In the genomic region with DNA sequence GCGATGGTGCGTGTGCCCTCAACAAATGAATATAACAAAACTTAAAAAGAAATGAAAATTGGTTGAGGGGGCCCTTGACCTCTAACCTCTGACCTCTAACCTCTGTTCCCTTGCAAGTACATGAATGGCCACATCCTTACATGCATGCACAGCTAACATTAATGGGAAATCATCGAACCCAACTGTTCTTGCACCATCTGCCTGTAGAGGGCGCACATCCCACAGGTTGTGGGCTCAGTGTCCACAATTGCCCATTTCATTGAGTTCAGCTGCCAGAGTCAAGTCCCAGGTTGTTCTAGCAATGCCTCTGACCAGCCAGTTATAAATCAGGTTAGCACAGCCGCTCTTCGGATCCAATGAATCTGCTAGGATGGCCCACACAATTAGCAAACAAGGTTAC, we compare ENCODE assay signal across 9 mouse cellular contexts. TPM values are rescaled to one million over a fixed set of nuclear protein-coding genes. Genes with fewer than 3 reads are reported as not detected.
DNase-seq lines count a peak whose midpoint lies in the region; ATAC-seq and TF ChIP-seq lines count a peak whose summit lies in the region.
"Had no signal": no experiment of that assay in that cellular context is flagged by ENCODE, and none has a peak within 500 bp of the region (broad histone marks: within the 10 kb centered on the region; RNA-seq: fewer than 3 reads in every experiment).

No protein-coding gene starts in this region.

- no peak overlapping the region for H3K4me3 ChIP-seq in ES-E14 (ENCODE audit: insufficient read depth in 1 of 2, low read depth in 1 of 2, low read length in 2 of 2, poor library complexity in 1 of 2, severe bottlenecking in 1 of 2)
- no peak overlapping the region for H3K4me3 ChIP-seq in cerebellum, adult 2 months (replicated peaks; ENCODE audit: insufficient read depth, low read depth, low read length)
- H3K4me3 ChIP-seq: lung, embryonic 15.5 days had no signal

- H3K9me3 ChIP-seq in ES-E14 (ENCODE audit: control insufficient read depth, insufficient read depth, low read depth, low read length): no peaks in the 10 kb centered on the region
- H3K9me3 ChIP-seq: lung, embryonic 15.5 days had no signal

- peak; percentile 97 for TF ChIP-seq CTCF in cerebellum, adult 2 months (IDR thresholded peaks at IDR 0.05; ENCODE audit: borderline replicate concordance, insufficient read depth, low read depth, low read length)

- peaks cover under 1 to 2% of the 10 kb centered on the region in 2 experiments; a peak in 1 of 4 replicates for H3K4me1 ChIP-seq in ES-E14 (ENCODE audit: control insufficient read depth in 2 of 2, insufficient read depth in 2 of 2, low read length in 2 of 2, poor library complexity in 1 of 2)
- H3K4me1 ChIP-seq in cerebellum, adult 2 months (ENCODE audit: control insufficient read depth, insufficient read depth, low read length): peaks cover 8% of the 10 kb centered on the region; the same call in 1 of the 2 replicates

- H3K36me3 ChIP-seq in ES-E14 (ENCODE audit: control insufficient read depth, insufficient read depth, low read length, poor library complexity, severe bottlenecking): no peaks in the 10 kb centered on the region
- H3K36me3 ChIP-seq: lung, embryonic 15.5 days had no signal

- H3K27ac ChIP-seq in ES-E14 (ENCODE audit: insufficient read depth, low read depth, low read length, poor library complexity, severe bottlenecking): no peak overlapping the region
- H3K27ac ChIP-seq in cerebellum, adult 2 months (ENCODE audit: insufficient read depth, low read length): no peak overlapping the region
- H3K27ac ChIP-seq: lung, embryonic 15.5 days had no signal

- no peak for TF ChIP-seq POLR2A in cerebellum, adult 2 months (IDR thresholded peaks at IDR 0.05; ENCODE audit: borderline replicate concordance, insufficient read depth, low read length)

- no peak overlapping the region for H3K9ac ChIP-seq in ES-E14 (ENCODE audit: insufficient read depth, low read depth, low read length, poor library complexity, severe bottlenecking)
- H3K9ac ChIP-seq: lung, embryonic 15.5 days had no signal

- 35% methylated on average over 6 of the region's 6 CpGs for WGBS in cerebellum, adult 2 months

- intact Hi-C loops in gastrocnemius, postnatal 14 days (cut with DNase I; ENCODE audit: low total_unique reads): loop anchor here (5.0 kb wide), 1 partner anchor 39 kb away; a partner anchor contains a TSS

- in situ Hi-C loops in ES-E14 (cut with MboI; ENCODE audit: low sequenced_read_pairs in 2 of 2, unreplicated experiment in 2 of 2): no loop called here

- no peaks in the 10 kb centered on the region for H3K27me3 ChIP-seq in cerebellum, adult 2 months (ENCODE audit: control insufficient read depth, insufficient read depth, low read length)
- H3K27me3 ChIP-seq: lung, embryonic 15.5 days had no signal

- ATAC-seq in frontal cortex, adult (ENCODE audit: low TSS enrichment): no peak
- peak; percentile 55 for ATAC-seq in megakaryocyte, adult 5-6 weeks (ENCODE audit: poor library complexity, severe bottlenecking)

- peak; percentile 38 to 67 for DNase-seq in frontal cortex, postnatal 14 days (ENCODE audit: low spot score in 2 of 2)
- peak; percentile 83 for DNase-seq in ES-E14 (ENCODE audit: low read depth, low spot score)
- peak; percentile 81 to 86 for DNase-seq in cerebellum, adult 2 months
- DNase-seq in gastrocnemius, postnatal 14 days: peak; percentile 67
- DNase-seq in layer of hippocampus, adult 9-11 months: peak; percentile 67
- DNase-seq in spleen, postnatal 36 days (ENCODE audit: low spot score in 2 of 2): peak; percentile 53 to 68

TF ChIP-seq in ES-E14, 5 proteins besides CTCF, POLR2A, EP300 and RAD21:
- TF ChIP-seq CHD2 (IDR thresholded peaks at IDR 0.05; ENCODE audit: low read depth, low read length): peak; percentile 76; the same call in 1 of the 2 replicates
- TF ChIP-seq ZC3H11A (IDR thresholded peaks at IDR 0.05; ENCODE audit: borderline replicate concordance, low read depth, low read length): 0 out of 2 replicates have a peak, but pooled peaks have one; percentile 3
- no peak for TF ChIP-seq ZNF384 (IDR thresholded peaks at IDR 0.05; ENCODE audit: low read depth, low read length)
- TF ChIP-seq MAFK (IDR thresholded peaks at IDR 0.05; ENCODE audit: insufficient read depth, low read depth, low read length): no peak
- TF ChIP-seq HCFC1 (IDR thresholded peaks at IDR 0.05; ENCODE audit: borderline replicate concordance, insufficient read depth, low read length): no peak
TF ChIP-seq in ES-E14: peak in this region for 2.

RNA-seq across cellular contexts. Expression of a gene that starts 4.5 kb away (rescaled TPM):
- total RNA-seq in ES-E14 (2012; rRNA removed): 153 and 161 TPM in 2 replicates
- polyA plus RNA-seq in cerebellum, adult 2 months (2012; rRNA removed): 176 and 183 TPM in 2 replicates
- 10 to 100 TPM; 55.3 to 66.5 TPM for total RNA-seq in gastrocnemius, postnatal 14 days (2021)
- 25.3 and 29.0 TPM in 2 replicates for total RNA-seq in megakaryocyte, adult 5-6 weeks (2015)
- 33.3 and 36.5 TPM in 2 replicates for total RNA-seq in megakaryocyte, adult 5-6 weeks (2017)

RNA-seq across cellular contexts. Expression of a gene that starts 6.5 kb away (rescaled TPM):
- 3.2 and 3.6 TPM in 2 replicates for total RNA-seq in ES-E14 (2012; rRNA removed)
- 32.4 and 33.5 TPM in 2 replicates for polyA plus RNA-seq in cerebellum, adult 2 months (2012; rRNA removed)
- total RNA-seq in gastrocnemius, postnatal 14 days (2021): 1 to 10 TPM; 4.9 to 5.0 TPM
- total RNA-seq in megakaryocyte, adult 5-6 weeks (2015): not detected in 2 replicates
- total RNA-seq in megakaryocyte, adult 5-6 weeks (2017): not detected in 2 replicates

RNA-seq across cellular contexts. Expression of a gene that starts 10.6 kb away (rescaled TPM):
- not detected in 2 replicates for total RNA-seq in ES-E14 (2012; rRNA removed)
- polyA plus RNA-seq in cerebellum, adult 2 months (2012; rRNA removed): 0.11 TPM in 2 replicates
- total RNA-seq in gastrocnemius, postnatal 14 days (2021): under 1 TPM; 0.38 to 0.47 TPM
- total RNA-seq in megakaryocyte, adult 5-6 weeks (2015): not detected in 2 replicates
- total RNA-seq in megakaryocyte, adult 5-6 weeks (2017): not detected in 2 replicates
- polyA plus RNA-seq: lung, embryonic 15.5 days had no signal

RNA-seq across cellular contexts. Expression of a gene that starts 22.5 kb away (rescaled TPM):
- total RNA-seq in ES-E14 (2012; rRNA removed): 12.1 and 13.1 TPM in 2 replicates
- polyA plus RNA-seq in cerebellum, adult 2 months (2012; rRNA removed): 890 and 950 TPM in 2 replicates
- 100 to 1,000 TPM; 384 to 403 TPM for total RNA-seq in gastrocnemius, postnatal 14 days (2021)
- 0.91 and 2.2 TPM in 2 replicates for total RNA-seq in megakaryocyte, adult 5-6 weeks (2015)
- 0.26 and 0.45 TPM in 2 replicates for total RNA-seq in megakaryocyte, adult 5-6 weeks (2017)

RNA-seq across cellular contexts. Expression of a gene that starts 26.8 kb away (rescaled TPM):
- total RNA-seq in ES-E14 (2012; rRNA removed): 6.6 and 8.2 TPM in 2 replicates
- polyA plus RNA-seq in cerebellum, adult 2 months (2012; rRNA removed): not detected in 2 replicates
- total RNA-seq in gastrocnemius, postnatal 14 days (2021): not detected
- not detected in 2 replicates for total RNA-seq in megakaryocyte, adult 5-6 weeks (2015)
- total RNA-seq in megakaryocyte, adult 5-6 weeks (2017): 0.22 TPM in 1 of 2 replicates, not detected in the other
